Mouse (Mus musculus): ENCODE measurements around the gene Slc5a11. TPM values are rescaled to one million over a fixed set of nuclear protein-coding genes. Genes with fewer than 3 reads are reported as not detected.

The Slc5a11 gene
- polyA plus RNA-seq, 2 experiments: 0.08 to 0.26 TPM

DNA sequence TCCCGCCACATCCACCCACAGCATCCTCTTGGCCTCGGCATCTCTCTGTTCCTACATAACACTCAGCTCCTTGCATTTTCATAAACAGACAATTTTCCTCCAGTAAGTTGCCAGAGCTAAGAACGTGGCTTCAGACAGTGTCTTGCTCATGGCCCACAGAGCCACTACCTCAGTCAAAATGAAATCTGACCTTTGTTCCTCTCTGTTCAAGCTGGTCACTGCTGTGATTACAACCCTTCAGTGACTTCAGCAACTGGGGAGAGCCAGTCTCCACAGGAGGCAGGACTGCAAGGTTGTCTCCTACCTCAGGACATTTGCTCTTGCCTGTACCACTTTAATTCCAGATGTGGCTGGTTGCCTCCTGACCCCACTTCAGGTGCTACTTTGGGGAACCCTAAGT lies 15.4 kb upstream of the Slc5a11 start:
- Histone ChIP-seq H3K4me1 (ENCODE audit: control insufficient read depth, insufficient read depth, low read length) (no peaks in the 10 kb centered on the region), H3K36me3 (ENCODE audit: control insufficient read depth, insufficient read depth, low read length) (peaks cover 11% of the 10 kb centered on the region), H3K9me3 (ENCODE audit: control insufficient read depth, low read length) (no peaks in the 10 kb centered on the region), H3K27ac (replicated peaks; ENCODE audit: low read depth, low read length) (no peak overlapping the region), H3K9ac (ENCODE audit: low read depth, low read length, severe bottlenecking) (no peak overlapping the region), H3K4me3 (replicated peaks; ENCODE audit: low read length) (no peak overlapping the region), H3K27me3 (ENCODE audit: control insufficient read depth, insufficient read depth, low read length) (no peaks in the 10 kb centered on the region), H3K4me2 (replicated peaks; ENCODE audit: low read depth, low read length, severe bottlenecking) (no peak overlapping the region)
- WGBS: 70% methylated on average over 3 of the region's 3 CpGs
- DNase-seq (ENCODE audit: low spot score) (no peak), ATAC-seq (ENCODE audit: low FRiP score, low read depth) (no peak)
- TF ChIP-seq POLR2A (IDR thresholded peaks at IDR 0.05; ENCODE audit: borderline replicate concordance, extremely low read depth, insufficient read depth, insufficient read length): no peak

DNA sequence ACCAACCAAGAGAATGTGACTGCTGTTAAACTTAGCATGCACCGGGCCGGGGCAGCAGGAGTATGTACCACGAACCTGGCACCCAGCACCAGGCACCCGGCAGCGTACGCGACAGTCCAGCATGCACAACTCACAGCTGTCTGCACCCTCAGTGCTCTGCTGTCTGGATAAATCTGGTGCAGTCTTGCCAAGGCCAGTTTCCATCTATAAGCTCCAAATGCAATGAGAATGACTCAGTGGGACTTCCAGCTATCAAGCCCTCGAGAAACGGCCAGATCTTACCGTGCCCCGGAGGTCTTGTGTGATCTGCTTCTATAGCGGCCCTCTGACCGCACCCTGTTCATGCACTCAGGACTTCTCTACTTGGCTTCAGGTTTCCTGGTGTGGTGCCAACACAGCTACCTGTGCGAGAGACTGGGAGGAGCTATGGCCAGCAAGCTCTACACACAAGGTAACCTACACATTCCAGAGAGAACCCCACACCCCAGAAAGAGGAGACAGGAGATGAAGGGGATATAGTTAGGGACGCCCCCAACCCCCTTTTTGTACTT lies 14.8 kb upstream of the Slc5a11 start:
- Histone ChIP-seq H3K4me2 (replicated peaks; ENCODE audit: low read depth, low read length, severe bottlenecking) (no peak overlapping the region), H3K27ac (replicated peaks; ENCODE audit: low read depth, low read length) (no peak overlapping the region), H3K4me1 (ENCODE audit: control insufficient read depth, insufficient read depth, low read length) (no peaks in the 10 kb centered on the region), H3K9ac (ENCODE audit: low read depth, low read length, severe bottlenecking) (no peak overlapping the region), H3K27me3 (ENCODE audit: control insufficient read depth, insufficient read depth, low read length) (no peaks in the 10 kb centered on the region), H3K4me3 (replicated peaks; ENCODE audit: low read length) (no peak overlapping the region), H3K36me3 (ENCODE audit: control insufficient read depth, insufficient read depth, low read length) (peaks cover 7% of the 10 kb centered on the region), H3K9me3 (ENCODE audit: control insufficient read depth, low read length) (no peaks in the 10 kb centered on the region)
- DNase-seq (ENCODE audit: low spot score) (no peak), ATAC-seq (ENCODE audit: low FRiP score, low read depth) (no peak)
- no peak for TF ChIP-seq POLR2A (IDR thresholded peaks at IDR 0.05; ENCODE audit: borderline replicate concordance, extremely low read depth, insufficient read depth, insufficient read length)
- 94% methylated on average over 15 of the region's 15 CpGs for WGBS

DNA sequence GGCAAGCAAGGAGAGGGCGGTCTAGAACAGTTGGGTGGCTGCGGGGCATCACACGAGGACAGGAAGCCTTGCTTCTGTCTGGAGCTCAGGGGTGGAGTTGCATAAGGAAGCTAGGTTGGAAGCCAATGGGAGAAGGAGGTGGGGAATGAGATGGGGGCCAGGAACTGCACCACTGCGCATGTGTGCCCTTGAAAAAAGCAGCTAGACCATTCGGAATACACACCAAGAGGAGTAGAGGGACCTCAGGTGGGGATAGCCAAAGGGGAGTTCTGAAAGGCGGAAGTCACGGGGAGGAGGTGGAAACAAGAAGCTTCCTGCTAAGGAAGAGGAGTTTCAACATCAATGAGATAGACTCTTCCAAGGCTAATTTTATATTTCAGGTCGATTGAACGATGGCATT lies 13.9 kb upstream of the Slc5a11 start:
- WGBS: 77% methylated on average over 9 of the region's 9 CpGs
- H3K27ac ChIP-seq (replicated peaks; ENCODE audit: low read depth, low read length): no peak overlapping the region
- DNase-seq (ENCODE audit: low spot score) (no peak), ATAC-seq (ENCODE audit: low FRiP score, low read depth) (no peak)
- H3K36me3 ChIP-seq (ENCODE audit: control insufficient read depth, insufficient read depth, low read length): no peaks in the 10 kb centered on the region
- H3K27me3 ChIP-seq (ENCODE audit: control insufficient read depth, insufficient read depth, low read length): no peaks in the 10 kb centered on the region
- H3K4me3 ChIP-seq (replicated peaks; ENCODE audit: low read length): no peak overlapping the region
- no peak for TF ChIP-seq POLR2A (IDR thresholded peaks at IDR 0.05; ENCODE audit: borderline replicate concordance, extremely low read depth, insufficient read depth, insufficient read length)
- H3K9ac ChIP-seq (ENCODE audit: low read depth, low read length, severe bottlenecking): no peak overlapping the region
- H3K4me1 ChIP-seq (ENCODE audit: control insufficient read depth, insufficient read depth, low read length): no peaks in the 10 kb centered on the region
- H3K4me2 ChIP-seq (replicated peaks; ENCODE audit: low read depth, low read length, severe bottlenecking): no peak overlapping the region
- no peaks in the 10 kb centered on the region for H3K9me3 ChIP-seq (ENCODE audit: control insufficient read depth, low read length)

DNA sequence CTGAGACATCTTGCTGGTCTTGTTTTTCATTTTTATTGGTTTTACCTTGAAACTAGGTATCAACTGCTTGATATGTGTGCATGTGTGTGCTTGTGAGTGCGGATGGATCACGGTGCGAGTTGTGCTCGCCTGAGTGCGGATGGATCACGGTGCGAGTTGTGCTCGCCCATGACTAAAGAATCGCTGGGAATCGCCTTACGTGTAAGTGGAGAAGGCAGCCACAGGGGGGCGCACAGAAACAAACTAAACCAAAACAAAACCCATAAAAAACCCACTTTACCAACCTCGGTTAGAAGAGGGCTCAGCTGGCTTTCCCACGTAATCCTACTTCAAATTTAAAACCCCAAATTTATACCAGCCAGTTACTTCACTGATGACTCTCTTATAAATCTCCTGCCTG lies 9.3 kb upstream of the Slc5a11 start:
- TF ChIP-seq POLR2A (IDR thresholded peaks at IDR 0.05; ENCODE audit: borderline replicate concordance, extremely low read depth, insufficient read depth, insufficient read length): no peak
- peak; percentile 70 for DNase-seq (ENCODE audit: low spot score)
- no peaks in the 10 kb centered on the region for H3K9me3 ChIP-seq (ENCODE audit: control insufficient read depth, low read length)
- H3K4me1 ChIP-seq (ENCODE audit: control insufficient read depth, insufficient read depth, low read length): no peaks in the 10 kb centered on the region
- no peak overlapping the region for H3K9ac ChIP-seq (ENCODE audit: low read depth, low read length, severe bottlenecking)
- whole genome bisulfite sequencing: 25% methylated on average over 14 of the region's 14 CpGs
- H3K4me2 ChIP-seq (replicated peaks; ENCODE audit: low read depth, low read length, severe bottlenecking): no peak overlapping the region
- H3K27me3 ChIP-seq (ENCODE audit: control insufficient read depth, insufficient read depth, low read length): no peaks in the 10 kb centered on the region
- no peak overlapping the region for H3K27ac ChIP-seq (replicated peaks; ENCODE audit: low read depth, low read length)
- no peak overlapping the region for H3K4me3 ChIP-seq (replicated peaks; ENCODE audit: low read length)
- no peak for ATAC-seq (ENCODE audit: low FRiP score, low read depth)
- no peaks in the 10 kb centered on the region for H3K36me3 ChIP-seq (ENCODE audit: control insufficient read depth, insufficient read depth, low read length)

DNA sequence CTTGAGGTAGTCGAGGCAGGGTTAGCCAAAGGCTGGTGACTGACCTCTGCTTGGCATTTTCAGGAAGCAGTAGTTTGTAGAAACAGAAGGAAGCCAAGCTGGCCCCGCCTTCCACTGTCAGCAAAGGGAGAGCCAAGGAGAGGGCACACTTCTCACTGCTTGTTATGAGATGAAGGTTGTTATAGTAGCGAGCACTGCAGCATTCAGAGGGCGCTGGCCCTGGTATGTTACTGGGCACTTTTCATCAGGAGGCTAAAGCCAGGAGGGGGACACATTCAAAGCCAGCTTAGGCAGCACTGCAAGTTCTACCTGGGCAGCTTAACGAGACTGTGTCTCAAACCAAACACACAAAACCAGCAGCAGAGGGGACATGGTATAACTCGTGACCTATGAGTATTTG lies 7.0 kb upstream of the Slc5a11 start:
- Histone ChIP-seq H3K9ac (ENCODE audit: low read depth, low read length, severe bottlenecking) (no peak overlapping the region), H3K27ac (replicated peaks; ENCODE audit: low read depth, low read length) (no peak overlapping the region), H3K4me3 (replicated peaks; ENCODE audit: low read length) (no peak overlapping the region), H3K4me2 (replicated peaks; ENCODE audit: low read depth, low read length, severe bottlenecking) (no peak overlapping the region), H3K9me3 (ENCODE audit: control insufficient read depth, low read length) (no peaks in the 10 kb centered on the region), H3K27me3 (ENCODE audit: control insufficient read depth, insufficient read depth, low read length) (no peaks in the 10 kb centered on the region), H3K36me3 (ENCODE audit: control insufficient read depth, insufficient read depth, low read length) (no peaks in the 10 kb centered on the region), H3K4me1 (ENCODE audit: control insufficient read depth, insufficient read depth, low read length) (no peaks in the 10 kb centered on the region)
- TF ChIP-seq POLR2A (IDR thresholded peaks at IDR 0.05; ENCODE audit: borderline replicate concordance, extremely low read depth, insufficient read depth, insufficient read length): no peak
- no peak for ATAC-seq (ENCODE audit: low FRiP score, low read depth)
- 69% methylated on average over 6 of the region's 6 CpGs for WGBS
- no peak for DNase-seq (ENCODE audit: low spot score)

DNA sequence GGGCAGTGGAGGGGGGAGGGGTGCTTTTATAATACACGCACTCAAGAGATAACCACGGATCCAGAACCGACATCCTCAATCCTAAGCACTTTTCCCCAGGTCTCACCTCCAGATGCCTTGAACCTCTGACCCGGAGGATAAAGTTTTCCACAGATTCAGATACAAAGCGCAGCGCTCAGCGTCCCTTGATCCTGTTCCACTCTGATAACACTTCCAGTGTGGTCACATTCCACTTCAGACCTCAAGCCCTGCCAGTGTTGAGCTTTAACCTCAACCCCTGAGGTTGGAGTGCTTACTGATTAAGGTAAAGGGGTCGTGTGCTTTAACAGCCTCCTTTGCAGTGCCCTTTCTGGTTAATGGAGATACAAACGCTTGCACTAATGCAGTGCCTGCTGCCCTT lies 4.7 kb upstream of the Slc5a11 start:
- Histone ChIP-seq H3K27me3 (ENCODE audit: control insufficient read depth, insufficient read depth, low read length) (no peaks in the 10 kb centered on the region), H3K4me2 (replicated peaks; ENCODE audit: low read depth, low read length, severe bottlenecking) (no peak overlapping the region), H3K9ac (ENCODE audit: low read depth, low read length, severe bottlenecking) (no peak overlapping the region), H3K27ac (replicated peaks; ENCODE audit: low read depth, low read length) (no peak overlapping the region), H3K36me3 (ENCODE audit: control insufficient read depth, insufficient read depth, low read length) (no peaks in the 10 kb centered on the region), H3K4me1 (ENCODE audit: control insufficient read depth, insufficient read depth, low read length) (0 out of 2 replicates have a peak, but pooled peaks cover 3% of the 10 kb centered on the region), H3K9me3 (ENCODE audit: control insufficient read depth, low read length) (no peaks in the 10 kb centered on the region), H3K4me3 (replicated peaks; ENCODE audit: low read length) (no peak overlapping the region)
- TF ChIP-seq POLR2A (IDR thresholded peaks at IDR 0.05; ENCODE audit: borderline replicate concordance, extremely low read depth, insufficient read depth, insufficient read length): no peak
- DNase-seq (ENCODE audit: low spot score) (no peak), ATAC-seq (ENCODE audit: low FRiP score, low read depth) (no peak)
- 75% methylated on average over 9 of the region's 9 CpGs for WGBS
